Mouse (Mus musculus) hindbrain, embryonic 14.5 days (tissue): ENCODE measurements at regions not wholly inside any gene's neighbourhood (a gene's known extent, or its start where the extent isn't known, plus 50 kb on each side); places are given as distances from the start of the nearest gene placed in this dataset.
"Not testable (repeated sequence)": the region's sequence is repeated elsewhere in the genome, so short reads cannot be mapped to it uniquely, and the experiment has no call there.

Experiments
- ATAC-seq: fragments of 200-750 bp; cut with Nextera tagmentation; 2 replicates; pipeline ENCODE4 v1.8.0; 2017; ENCODE audit warnings: moderate number of reproducible peaks, mild to moderate bottlenecking, moderate TSS enrichment, moderate library complexity; ENCODE audit not compliant: low FRiP score
- DNase-seq: peaks from one replicate; pipeline ENCODE4 v3.0.0-alpha.2; 2015; ENCODE audit warnings: low spot score
- H3K27ac ChIP-seq: fragments of 300-500 bp; sonication (generic); 2 replicates; pipeline ENCODE4 v1.5.1; 2014; ENCODE audit warnings: mild to moderate bottlenecking, moderate library complexity
- H3K27me3 ChIP-seq: fragments of 300-500 bp; sonication (generic); 2 replicates; pipeline ENCODE4 v1.6.1; 2014; ENCODE audit warnings: mild to moderate bottlenecking, low read length, mixed read lengths; ENCODE audit not compliant: control insufficient read depth, insufficient read depth
- H3K36me3 ChIP-seq: fragments of 300-500 bp; sonication (generic); replicated peaks from 2 replicates; pipeline ENCODE4 v1.6.1; 2014; ENCODE audit not compliant: control insufficient read depth, insufficient read depth
- H3K4me1 ChIP-seq: fragments of 300-500 bp; sonication (generic); replicated peaks from 2 replicates; pipeline ENCODE4 v1.6.1; 2014; ENCODE audit warnings: antibody characterized with exemption, low read length, mixed read lengths; ENCODE audit not compliant: control insufficient read depth, insufficient read depth
- H3K4me2 ChIP-seq: fragments of 300-500 bp; sonication (generic); replicated peaks from 2 replicates; pipeline ENCODE4 v1.6.1; 2014; ENCODE audit warnings: mild to moderate bottlenecking, moderate library complexity
- H3K4me3 ChIP-seq: fragments of 300-500 bp; sonication (generic); replicated peaks from 2 replicates; pipeline ENCODE4 v1.5.1; 2014; ENCODE audit warnings: mild to moderate bottlenecking, low read length
- H3K9ac ChIP-seq: fragments of 300-500 bp; sonication (generic); 2 replicates; pipeline ENCODE4 v1.6.1; 2014
- H3K9me3 ChIP-seq: fragments of 300-500 bp; sonication (generic); 2 replicates; pipeline ENCODE4 v1.6.1; 2016; ENCODE audit warnings: low read length; ENCODE audit not compliant: control insufficient read depth
- WGBS: fragments of 180-500 bp; shearing (Covaris S2); extraction: QIAGEN DNeasy Blood & Tissue Kit; methylation state at CpG from one replicate; pipeline ENCODE4 v1.1.7; 2014; 5-methylcytosine and 5-hydroxymethylcytosine counted together

DNA sequence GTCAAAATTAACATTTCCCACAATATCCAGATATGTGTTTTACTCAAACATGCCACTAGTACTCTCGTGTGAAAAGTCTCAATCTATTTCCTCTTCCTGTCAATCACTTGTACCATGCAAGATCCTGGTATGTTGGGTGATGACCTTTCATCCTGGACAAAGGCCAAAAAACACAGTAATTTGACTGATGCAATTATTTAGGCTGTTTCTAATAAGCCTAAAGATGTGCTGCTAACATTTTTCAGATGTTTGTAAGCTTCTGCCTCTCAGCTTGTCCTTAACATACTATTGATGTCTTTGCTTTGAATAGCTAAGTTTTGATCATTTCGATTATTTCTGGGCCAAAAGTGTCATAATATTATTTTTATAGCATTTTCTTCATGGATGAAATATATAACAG is 418.4 kb upstream of the Arrdc4 start:
- H3K36me3 ChIP-seq, result no peaks in the 10 kb centered on the region
- H3K27ac ChIP-seq, result no peak overlapping the region
- 62% methylated on average over 2 of the region's 2 CpGs for WGBS
- no peak overlapping the region for H3K4me3 ChIP-seq
- H3K9ac ChIP-seq, result no peak overlapping the region
- H3K27me3 ChIP-seq, result no peaks in the 10 kb centered on the region
- ATAC-seq, result no peak
- no peak overlapping the region for H3K4me2 ChIP-seq
- no peak for DNase-seq
- H3K4me1 ChIP-seq, result no peaks in the 10 kb centered on the region
- no peaks in the 10 kb centered on the region for H3K9me3 ChIP-seq

DNA sequence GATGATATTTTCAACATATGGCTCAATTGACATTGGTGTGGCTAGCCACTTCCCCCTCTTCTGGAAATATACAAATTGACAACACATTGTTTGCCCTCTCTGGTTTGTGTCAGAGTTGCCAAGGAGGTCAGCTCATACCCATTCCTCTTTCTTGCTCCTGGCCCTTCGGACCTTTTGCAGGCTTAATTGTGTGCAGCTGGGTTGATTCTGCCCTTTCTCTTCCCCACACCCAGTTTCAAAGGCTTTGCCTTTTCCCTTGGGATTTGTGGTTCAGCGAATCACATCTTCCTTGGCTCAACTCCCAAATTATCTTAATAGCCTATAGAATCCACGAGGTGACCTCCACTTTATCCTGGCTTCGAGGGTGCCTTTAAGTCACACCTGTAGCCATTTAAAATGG is 412.9 kb upstream of the Arrdc4 start:
- Histone ChIP-seq H3K4me3 (no peak overlapping the region), H3K4me2 (no peak overlapping the region), H3K36me3 (no peaks in the 10 kb centered on the region), H3K4me1 (no peaks in the 10 kb centered on the region), H3K27ac (no peak overlapping the region), H3K27me3 (no peaks in the 10 kb centered on the region), H3K9me3 (no peaks in the 10 kb centered on the region), H3K9ac (no peak overlapping the region)
- ATAC-seq, result no peak
- 68% methylated on average over 4 of the region's 4 CpGs for WGBS
- DNase-seq, result no peak

DNA sequence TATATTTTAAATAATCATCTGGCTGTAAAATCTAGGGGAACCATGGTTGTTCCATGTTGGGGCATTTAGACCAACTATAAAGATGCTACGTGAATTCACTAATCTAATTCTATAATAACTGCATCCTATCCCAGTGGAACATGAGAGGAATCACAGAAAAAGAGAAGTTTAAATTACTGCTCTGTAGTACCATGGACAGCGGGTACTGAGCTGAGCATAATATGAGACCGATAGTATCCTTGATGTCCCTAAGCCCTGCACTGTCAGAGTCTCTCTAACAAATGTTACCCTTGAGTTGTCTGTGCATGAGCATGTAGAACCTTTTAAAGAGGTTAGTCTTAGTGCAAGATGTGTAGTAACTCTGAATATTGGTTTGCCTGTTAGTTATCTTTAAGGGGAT is 393.3 kb upstream of the Arrdc4 start:
- H3K27me3 ChIP-seq, result no peaks in the 10 kb centered on the region
- WGBS, result 86% methylated on average over 3 of the region's 3 CpGs

DNA sequence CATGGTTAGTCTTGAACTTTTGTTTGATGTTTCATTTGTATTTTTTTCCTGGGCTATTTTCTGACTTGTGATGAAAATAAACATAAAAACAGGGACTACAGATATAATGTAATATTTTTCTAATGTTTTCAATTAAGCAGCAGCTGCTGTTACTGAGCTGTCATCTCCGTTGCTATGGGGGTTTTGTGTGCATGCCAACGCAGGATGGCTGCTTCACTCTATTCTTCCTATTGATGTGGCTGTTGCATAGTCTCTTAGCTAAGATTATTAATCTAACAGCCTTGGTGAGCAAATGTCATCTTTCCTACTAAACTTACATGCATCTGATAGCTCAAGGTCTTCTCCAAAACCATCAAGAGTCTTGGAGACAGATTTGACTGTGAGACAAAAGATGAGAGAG is 384.4 kb upstream of the Arrdc4 start:
- DNase-seq, result peak; percentile 29
- Histone ChIP-seq H3K36me3 (no peaks in the 10 kb centered on the region), H3K4me3 (no peak overlapping the region), H3K4me2 (no peak overlapping the region), H3K9me3 (no peaks in the 10 kb centered on the region), H3K9ac (no peak overlapping the region), H3K27me3 (no peaks in the 10 kb centered on the region), H3K4me1 (no peaks in the 10 kb centered on the region), H3K27ac (no peak overlapping the region)
- ATAC-seq, result no peak
- WGBS, result 69% methylated on average over 2 of the region's 2 CpGs

More for the DNA sequence above, 393.3 kb upstream of the Arrdc4 start:
- Histone ChIP-seq H3K9ac (no peak overlapping the region), H3K9me3 (no peaks in the 10 kb centered on the region), H3K4me3 (no peak overlapping the region), H3K27ac (no peak overlapping the region), H3K36me3 (no peaks in the 10 kb centered on the region), H3K4me2 (no peak overlapping the region), H3K4me1 (no peaks in the 10 kb centered on the region)
- DNase-seq, result no peak
- ATAC-seq, result no peak

DNA sequence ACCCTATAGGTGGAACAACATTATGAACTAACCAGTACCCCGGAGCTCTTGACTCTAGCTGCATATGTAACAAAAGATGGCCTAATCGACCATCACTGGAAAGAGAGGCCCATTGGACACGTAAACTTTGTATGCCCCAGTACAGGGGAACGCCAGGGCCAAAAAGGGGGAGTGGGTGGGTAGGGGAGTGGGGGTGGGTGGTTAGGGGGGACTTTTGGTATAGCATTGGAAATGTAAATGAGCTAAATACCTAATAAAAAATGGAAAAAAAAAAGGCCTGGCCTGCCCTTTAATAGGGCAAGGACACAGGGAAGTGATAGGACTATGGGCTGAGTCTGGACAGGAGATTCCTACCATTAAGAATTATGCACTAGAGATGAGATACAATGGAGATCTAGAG is 352.7 kb upstream of the Arrdc4 start:
- H3K27ac ChIP-seq, H3K27me3 ChIP-seq, H3K4me1 ChIP-seq, H3K9ac ChIP-seq, H3K4me2 ChIP-seq, H3K36me3 ChIP-seq, DNase-seq, H3K4me3 ChIP-seq, H3K9me3 ChIP-seq, ATAC-seq: not testable (repeated sequence)
- 80% methylated on average over 1 of the region's 4 CpGs for WGBS

DNA sequence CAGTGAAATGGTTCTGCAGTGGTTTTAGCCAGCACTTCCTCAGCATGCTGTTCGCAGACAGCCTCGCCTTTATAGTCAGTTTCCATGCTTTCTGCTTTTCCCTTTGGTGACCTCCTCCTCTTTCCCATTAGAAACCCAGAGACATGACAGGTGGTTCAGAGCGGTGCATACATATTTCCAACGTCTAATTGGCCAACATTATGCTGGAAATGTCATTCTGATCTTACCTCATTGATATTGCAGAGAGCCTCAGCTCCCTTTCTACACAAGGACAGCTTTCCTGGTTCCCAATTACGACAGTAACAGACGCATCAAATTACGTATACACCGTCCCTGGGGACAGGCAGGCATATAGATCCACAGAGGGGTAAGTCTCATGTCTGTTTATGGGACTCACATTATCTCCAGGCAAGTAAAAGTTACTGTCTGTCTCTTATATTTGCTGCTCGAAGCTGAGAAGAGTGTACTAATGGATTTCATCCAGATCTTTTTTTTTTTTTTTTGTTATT is 348.6 kb upstream of the Arrdc4 start:
- 50% methylated on average over 9 of the region's 9 CpGs for WGBS
- ATAC-seq, result no peak
- H3K4me1 ChIP-seq, result no peaks in the 10 kb centered on the region
- no peaks in the 10 kb centered on the region for H3K27me3 ChIP-seq
- H3K4me3 ChIP-seq, result no peak overlapping the region
- no peaks in the 10 kb centered on the region for H3K9me3 ChIP-seq
- DNase-seq, result peak; percentile 27
- no peaks in the 10 kb centered on the region for H3K36me3 ChIP-seq
- no peak overlapping the region for H3K9ac ChIP-seq
- H3K4me2 ChIP-seq, result no peak overlapping the region
- no peak overlapping the region for H3K27ac ChIP-seq

DNA sequence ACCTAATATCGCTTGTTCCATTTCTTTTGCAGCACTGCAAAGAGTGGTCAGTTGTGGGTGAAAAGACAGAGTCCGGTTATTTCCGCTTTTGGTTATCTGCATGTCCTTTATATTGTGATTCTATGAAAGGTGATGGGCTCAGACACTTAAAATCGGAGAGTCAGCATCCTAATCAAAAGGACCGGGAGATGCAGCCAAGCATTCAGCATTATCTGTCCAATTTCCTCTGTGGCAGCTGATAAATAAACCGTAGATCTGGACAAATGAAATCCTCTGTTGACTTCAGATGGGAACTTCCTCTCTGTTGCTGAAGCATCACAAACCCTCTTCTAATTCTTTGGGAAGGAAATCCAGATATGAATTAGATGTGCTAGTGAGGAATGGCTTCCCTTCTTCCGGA is 325.7 kb upstream of the Arrdc4 start:
- no peak overlapping the region for H3K9ac ChIP-seq
- no peaks in the 10 kb centered on the region for H3K36me3 ChIP-seq
- H3K27me3 ChIP-seq, result no peaks in the 10 kb centered on the region
- no peak for DNase-seq
- no peak overlapping the region for H3K27ac ChIP-seq
- no peaks in the 10 kb centered on the region for H3K9me3 ChIP-seq
- ATAC-seq, result no peak
- no peaks in the 10 kb centered on the region for H3K4me1 ChIP-seq
- no peak overlapping the region for H3K4me2 ChIP-seq
- H3K4me3 ChIP-seq, result no peak overlapping the region
- WGBS, result 91% methylated on average over 7 of the region's 7 CpGs

DNA sequence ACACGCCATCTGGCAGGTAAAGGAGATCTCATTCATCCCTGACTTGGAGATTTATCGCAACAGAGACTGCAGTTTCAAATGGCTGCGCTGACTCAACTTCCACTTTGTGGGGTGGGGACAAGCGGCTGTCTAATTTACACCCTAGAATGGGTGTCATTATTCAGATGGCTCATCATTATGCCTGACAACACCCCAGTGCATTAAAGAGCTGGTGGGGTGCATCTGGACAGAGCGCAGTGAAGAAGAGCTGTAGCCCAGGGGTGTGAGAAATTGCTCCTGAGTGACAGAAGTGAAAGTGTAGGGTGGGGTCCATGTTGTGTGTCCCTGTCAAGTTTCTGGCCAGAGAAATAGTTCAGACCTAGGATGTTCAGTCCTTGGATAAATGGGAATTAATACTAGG is 314.0 kb upstream of the Arrdc4 start:
- H3K4me2 ChIP-seq, result no peak overlapping the region
- DNase-seq (no peak), ATAC-seq (no peak)
- no peak overlapping the region for H3K9ac ChIP-seq
- no peaks in the 10 kb centered on the region for H3K36me3 ChIP-seq
- no peaks in the 10 kb centered on the region for H3K9me3 ChIP-seq
- H3K27ac ChIP-seq, result no peak overlapping the region
- H3K27me3 ChIP-seq, result no peaks in the 10 kb centered on the region
- H3K4me1 ChIP-seq, result peaks cover 16% of the 10 kb centered on the region
- H3K4me3 ChIP-seq, result no peak overlapping the region
- 59% methylated on average over 5 of the region's 5 CpGs for WGBS

DNA sequence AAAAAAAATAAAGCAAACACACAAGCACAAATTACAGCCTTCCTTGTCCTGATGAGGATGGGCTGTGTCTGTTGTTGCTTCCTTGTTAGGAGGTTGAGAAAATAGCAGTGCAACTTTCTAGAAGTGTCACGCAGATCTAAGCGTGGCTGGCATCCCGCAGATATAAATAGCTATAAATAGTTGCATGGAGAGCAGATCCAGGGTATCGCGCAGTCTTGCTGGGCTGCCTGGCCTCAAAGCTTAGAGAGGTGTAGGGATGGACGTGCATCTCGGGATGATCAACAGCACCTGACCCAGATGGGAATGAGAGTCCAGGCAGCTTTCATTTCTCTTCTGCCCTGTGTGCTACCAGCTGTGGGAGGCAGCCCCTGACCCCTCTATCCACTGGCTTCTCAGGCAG is 313.5 kb upstream of the Arrdc4 start:
- Histone ChIP-seq H3K4me3 (no peak overlapping the region), H3K4me1 (peaks cover 16% of the 10 kb centered on the region), H3K4me2 (no peak overlapping the region), H3K27me3 (no peaks in the 10 kb centered on the region), H3K36me3 (no peaks in the 10 kb centered on the region), H3K9me3 (no peaks in the 10 kb centered on the region), H3K9ac (no peak overlapping the region), H3K27ac (no peak overlapping the region; the same call in 1 of the 2 replicates)
- ATAC-seq (peak; percentile 22), DNase-seq (no peak)
- WGBS, result 76% methylated on average over 7 of the region's 7 CpGs

DNA sequence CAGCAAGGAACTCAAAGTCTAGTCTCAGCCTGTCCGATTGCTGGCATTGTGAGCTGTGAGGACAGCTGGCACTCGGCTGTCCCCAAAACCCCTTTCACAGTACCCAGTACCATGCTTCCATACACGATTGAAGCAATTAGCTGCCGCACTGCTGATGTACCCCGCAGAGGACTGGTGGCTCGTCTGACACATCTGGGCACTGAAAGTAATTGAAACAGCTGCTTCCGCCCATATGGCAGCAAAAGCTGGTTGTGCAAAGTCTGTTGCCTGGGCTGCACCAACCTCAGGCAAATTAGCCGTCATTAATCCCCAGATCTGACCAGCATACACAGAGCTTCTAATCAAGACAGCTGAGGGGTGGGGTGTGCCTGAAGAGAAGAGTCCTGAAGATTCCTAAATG is 313.1 kb upstream of the Arrdc4 start:
- peaks cover 16% of the 10 kb centered on the region for H3K4me1 ChIP-seq
- ATAC-seq (peak; percentile 92), DNase-seq (peak; percentile 65)
- no peaks in the 10 kb centered on the region for H3K9me3 ChIP-seq
- H3K9ac ChIP-seq, result no peak overlapping the region
- no peak overlapping the region for H3K4me2 ChIP-seq
- H3K36me3 ChIP-seq, result no peaks in the 10 kb centered on the region
- H3K4me3 ChIP-seq, result no peak overlapping the region
- 34% methylated on average over 8 of the region's 8 CpGs for WGBS
- H3K27ac ChIP-seq, result peak overlapping the region; percentile 21; the same call in 1 of the 2 replicates
- H3K27me3 ChIP-seq, result no peaks in the 10 kb centered on the region
